Mouse (Mus musculus) macrophage (primary cell): ENCODE data around the gene Znrf4. TPM values are rescaled to one million over a fixed set of nuclear protein-coding genes. Genes with fewer than 3 reads are reported as not detected.

Experiments used
- H3K27ac ChIP-seq: fragments of 350-480 bp; formaldehyde crosslinking; 2 replicates; pipeline ENCODE4 v1.9.0; 2021
- H3K36me3 ChIP-seq: fragments of 350-480 bp; formaldehyde crosslinking; 2 replicates; pipeline ENCODE4 v1.9.0; 2021; ENCODE audit errors: inconsistent target
- H3K4me3 ChIP-seq: fragments of 350-480 bp; formaldehyde crosslinking; 2 replicates; pipeline ENCODE4 v1.9.0; 2021; ENCODE audit errors: inconsistent target
- H3K79me2 ChIP-seq: fragments of 350-480 bp; formaldehyde crosslinking; 2 replicates; pipeline ENCODE4 v1.9.0; 2021; ENCODE audit errors: inconsistent target
- WGBS: methylation state at CpG from one replicate; pipeline ENCODE4 v1.1.7; 2026; ENCODE audit warnings: inconsistent platforms; ENCODE audit not compliant: missing documents; 5-methylcytosine and 5-hydroxymethylcytosine counted together
- polyA plus RNA-seq: library from polyadenylated mRNA; stranded (reverse); fragments of 250-400 nt; gene quantifications from 3 replicates; pipeline ENCODE4 v1.2.4, GENCODE M21; 2018; ENCODE audit warnings: inconsistent platforms

Gene Znrf4
- polyA plus RNA-seq, 1 experiment from 2014 or later = not detected

- no peak overlapping the region for H3K4me3 ChIP-seq
- no peak overlapping the region for H3K27ac ChIP-seq
- no peaks in the 10 kb centered on the region for H3K79me2 ChIP-seq
- H3K36me3 ChIP-seq = no peaks in the 10 kb centered on the region
- WGBS = 100% methylated on average over 1 of the region's 1 CpGs
Observed at GRCm38 (mm10) chr17:56545945-56546344, 33.7 kb upstream of the Znrf4 start.

- Histone ChIP-seq H3K4me3 (no peak overlapping the region), H3K36me3 (no peaks in the 10 kb centered on the region), H3K27ac (no peak overlapping the region), H3K79me2 (no peaks in the 10 kb centered on the region)
- WGBS = 85% methylated on average over 7 of the region's 7 CpGs
Observed at GRCm38 (mm10) chr17:56544699-56545387, 32.6 kb upstream of the Znrf4 start.

- no peak overlapping the region for H3K4me3 ChIP-seq
- no peaks in the 10 kb centered on the region for H3K79me2 ChIP-seq
- WGBS = 77% methylated on average over 3 of the region's 3 CpGs
- no peaks in the 10 kb centered on the region for H3K36me3 ChIP-seq
- H3K27ac ChIP-seq = no peak overlapping the region
Observed at GRCm38 (mm10) chr17:56543684-56544224, 31.5 kb upstream of the Znrf4 start.

GRCm38 (mm10) chr17:56542736-56543135, 30.5 kb upstream of the Znrf4 start:
- 82% methylated on average over 8 of the region's 8 CpGs for WGBS

GRCm38 (mm10) chr17:56540562-56540975, 28.3 kb upstream of the Znrf4 start:
- H3K27ac ChIP-seq = no peak overlapping the region
- WGBS = 42% methylated on average over 6 of the region's 6 CpGs
- H3K79me2 ChIP-seq = no peaks in the 10 kb centered on the region
- no peaks in the 10 kb centered on the region for H3K36me3 ChIP-seq
- H3K4me3 ChIP-seq = no peak overlapping the region

More at GRCm38 (mm10) chr17:56542736-56543135, 30.5 kb upstream of the Znrf4 start:
- no peak overlapping the region for H3K4me3 ChIP-seq
- H3K79me2 ChIP-seq = no peaks in the 10 kb centered on the region
- no peak overlapping the region for H3K27ac ChIP-seq
- no peaks in the 10 kb centered on the region for H3K36me3 ChIP-seq

GRCm38 (mm10) chr17:56537912-56538311, 25.7 kb upstream of the Znrf4 start:
- 70% methylated on average over 8 of the region's 8 CpGs for WGBS
- Histone ChIP-seq H3K79me2 (no peaks in the 10 kb centered on the region), H3K36me3 (no peaks in the 10 kb centered on the region), H3K4me3 (no peak overlapping the region), H3K27ac (no peak overlapping the region)

- Histone ChIP-seq H3K36me3 (no peaks in the 10 kb centered on the region), H3K27ac (no peak overlapping the region), H3K4me3 (no peak overlapping the region), H3K79me2 (no peaks in the 10 kb centered on the region)
- 82% methylated on average over 2 of the region's 3 CpGs for WGBS
Observed at GRCm38 (mm10) chr17:56536874-56537273, 24.6 kb upstream of the Znrf4 start.

- no peaks in the 10 kb centered on the region for H3K36me3 ChIP-seq
- 80% methylated on average over 14 of the region's 14 CpGs for WGBS
- no peak overlapping the region for H3K4me3 ChIP-seq
- no peak overlapping the region for H3K27ac ChIP-seq
- no peaks in the 10 kb centered on the region for H3K79me2 ChIP-seq
Observed at GRCm38 (mm10) chr17:56536192-56536591, 24.0 kb upstream of the Znrf4 start.

GRCm38 (mm10) chr17:56524943-56525342, 12.7 kb upstream of the Znrf4 start:
- Histone ChIP-seq H3K79me2 (no peaks in the 10 kb centered on the region), H3K4me3 (no peak overlapping the region), H3K36me3 (no peaks in the 10 kb centered on the region), H3K27ac (no peak overlapping the region)
- 85% methylated on average over 4 of the region's 4 CpGs for WGBS

GRCm38 (mm10) chr17:56522744-56523143, 10.5 kb upstream of the Znrf4 start:
- H3K4me3 ChIP-seq = no peak overlapping the region
- H3K27ac ChIP-seq = no peak overlapping the region
- H3K79me2 ChIP-seq = no peaks in the 10 kb centered on the region
- WGBS = 71% methylated on average over 1 of the region's 1 CpGs
- no peaks in the 10 kb centered on the region for H3K36me3 ChIP-seq

GRCm38 (mm10) chr17:56515690-56516410, 3.6 kb upstream of the Znrf4 start:
- H3K27ac ChIP-seq = no peak overlapping the region
- H3K36me3 ChIP-seq = no peaks in the 10 kb centered on the region
- no peak overlapping the region for H3K4me3 ChIP-seq
- WGBS = 16% methylated on average over 13 of the region's 13 CpGs
- no peaks in the 10 kb centered on the region for H3K79me2 ChIP-seq

- 47% methylated on average over 12 of the region's 12 CpGs for WGBS
- Histone ChIP-seq H3K79me2 (no peaks in the 10 kb centered on the region), H3K27ac (no peak overlapping the region), H3K36me3 (no peaks in the 10 kb centered on the region), H3K4me3 (no peak overlapping the region)
Observed at GRCm38 (mm10) chr17:56514916-56515315, 2.7 kb upstream of the Znrf4 start.

GRCm38 (mm10) chr17:56514330-56514729, 2.1 kb upstream of the Znrf4 start:
- Histone ChIP-seq H3K4me3 (no peak overlapping the region), H3K27ac (no peak overlapping the region), H3K36me3 (no peaks in the 10 kb centered on the region), H3K79me2 (no peaks in the 10 kb centered on the region)

- no peak overlapping the region for H3K4me3 ChIP-seq
Observed at GRCm38 (mm10) chr17:56511707-56512090, 532 bp downstream of the Znrf4 start.

GRCm38 (mm10) chr17:56510970-56511706, 1.1 kb downstream of the Znrf4 start:
- WGBS = 15% methylated on average over 59 of the region's 60 CpGs
- H3K79me2 ChIP-seq = no peaks in the 10 kb centered on the region
- H3K4me3 ChIP-seq = no peak overlapping the region

More at GRCm38 (mm10) chr17:56511707-56512090, 532 bp downstream of the Znrf4 start:
- H3K27ac ChIP-seq = no peak overlapping the region
- no peaks in the 10 kb centered on the region for H3K79me2 ChIP-seq
- 31% methylated on average over 25 of the region's 29 CpGs for WGBS
- H3K36me3 ChIP-seq = no peaks in the 10 kb centered on the region

More at GRCm38 (mm10) chr17:56510970-56511706, 1.1 kb downstream of the Znrf4 start:
- H3K36me3 ChIP-seq = no peaks in the 10 kb centered on the region
- H3K27ac ChIP-seq = no peak overlapping the region
